Mouse (Mus musculus): ENCODE measurements around the gene Nol9. TPM values are rescaled to one million over a fixed set of nuclear protein-coding genes. Genes with fewer than 3 reads are reported as not detected.

The Nol9 gene
- polyA plus RNA-seq, 1 experiment from 2014 or later: 30.3 TPM

DNA sequence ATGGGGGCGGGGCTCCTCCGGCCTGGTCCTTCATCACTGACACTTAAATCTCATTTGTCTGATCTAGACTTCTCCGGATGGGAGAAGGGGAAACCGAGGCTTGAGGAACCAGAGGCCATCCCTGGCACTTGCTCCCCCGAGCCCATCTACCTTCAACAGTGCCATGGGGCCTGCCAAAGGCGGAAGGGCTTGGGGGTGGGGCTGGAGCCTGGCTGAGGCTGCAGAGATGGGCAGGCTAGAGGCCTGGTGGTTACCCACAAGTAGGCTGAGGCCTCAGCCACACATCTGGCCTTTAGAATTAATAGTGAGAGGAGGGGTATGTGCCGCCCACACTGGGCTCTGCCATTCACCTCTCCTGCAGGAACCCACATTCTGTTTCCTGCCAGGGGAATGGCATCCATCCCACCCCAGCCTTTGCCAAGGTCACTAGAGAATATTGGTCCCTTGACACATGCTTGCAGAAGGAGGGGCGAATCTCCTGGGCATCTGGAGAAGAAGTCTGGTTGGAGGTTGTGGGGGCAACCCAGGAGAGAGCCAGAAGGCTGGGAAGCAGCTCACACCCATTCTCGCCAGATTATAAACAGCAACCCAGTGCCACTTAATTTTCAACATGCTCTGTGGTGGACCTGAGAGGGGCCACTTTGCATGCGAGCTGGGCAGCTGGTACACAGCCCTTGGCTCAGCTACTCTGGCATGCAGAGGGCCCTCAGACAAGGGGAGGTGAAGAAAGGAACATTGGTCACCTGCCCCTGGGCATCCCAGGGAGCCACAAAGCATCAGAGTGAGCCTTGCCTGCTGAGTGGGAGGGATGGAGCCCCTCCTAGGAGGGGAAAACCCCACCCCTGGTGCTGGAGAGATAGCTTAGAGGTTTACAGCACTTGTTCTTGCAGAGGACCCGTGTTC is 31.6 kb downstream of the Nol9 start:
- Histone ChIP-seq H3K27me3 (no peaks in the 10 kb centered on the region), H3K9me3 (no peaks in the 10 kb centered on the region), H3K9ac (no peak overlapping the region), H3K27ac (peak overlapping the region; percentile 48), H3K4me2 (no peak overlapping the region), H3K4me3 (no peak overlapping the region), H3K4me1 (peaks cover 37% of the 10 kb centered on the region), H3K36me3 (no peaks in the 10 kb centered on the region)
- ATAC-seq (ENCODE audit: insufficient number of reproducible peaks, low FRiP score, low TSS enrichment, low read depth): no peak
- WGBS: 57% methylated on average over 11 of the region's 11 CpGs

DNA sequence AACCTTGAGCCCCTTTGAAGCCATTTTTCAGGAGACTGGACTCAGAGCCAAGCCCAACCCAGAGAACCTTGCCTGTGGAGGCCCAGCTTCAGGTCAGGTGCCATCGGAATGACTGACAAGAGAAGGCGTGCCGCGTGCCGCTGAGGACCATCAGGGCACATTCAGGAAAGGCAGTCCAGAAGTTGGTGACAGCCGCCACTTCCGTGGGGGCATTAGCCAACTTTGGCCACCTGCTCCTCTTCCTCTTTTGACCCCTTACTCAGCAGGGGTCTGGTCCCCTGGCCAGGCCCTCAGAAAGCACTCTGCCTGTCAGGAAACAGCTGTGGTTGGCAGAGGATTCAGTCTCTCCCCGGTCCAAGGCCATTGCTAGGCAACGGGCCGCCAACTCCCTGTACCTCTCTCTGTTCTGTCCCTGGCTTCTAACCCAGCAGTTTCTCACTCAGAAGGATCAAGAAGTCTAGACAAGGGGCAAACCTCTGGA is 33.0 kb downstream of the Nol9 start, which contains the start of gene Plekhg5:
Plekhg5 (plus strand) TSS at position 378 of the 481 bp plus-strand sequence.
- Histone ChIP-seq H3K27ac (peak within 1 kb of the TSS; percentile 67), H3K9ac (no peak within 1 kb of the TSS), H3K36me3 (no peaks in the 10 kb centered on the region), H3K4me1 (peaks cover 37% of the 10 kb centered on the region), H3K4me2 (0 out of 2 replicates have a peak within 1 kb of the TSS, but pooled peaks have one; percentile 14), H3K27me3 (no peaks in the 10 kb centered on the region), H3K4me3 (no peak within 1 kb of the TSS), H3K9me3 (no peaks in the 10 kb centered on the region)
- 0 out of 2 replicates have a peak, but pooled peaks have one; percentile 50 for ATAC-seq (ENCODE audit: insufficient number of reproducible peaks, low FRiP score, low TSS enrichment, low read depth)
- WGBS: 64% methylated on average over 10 of the region's 10 CpGs

DNA sequence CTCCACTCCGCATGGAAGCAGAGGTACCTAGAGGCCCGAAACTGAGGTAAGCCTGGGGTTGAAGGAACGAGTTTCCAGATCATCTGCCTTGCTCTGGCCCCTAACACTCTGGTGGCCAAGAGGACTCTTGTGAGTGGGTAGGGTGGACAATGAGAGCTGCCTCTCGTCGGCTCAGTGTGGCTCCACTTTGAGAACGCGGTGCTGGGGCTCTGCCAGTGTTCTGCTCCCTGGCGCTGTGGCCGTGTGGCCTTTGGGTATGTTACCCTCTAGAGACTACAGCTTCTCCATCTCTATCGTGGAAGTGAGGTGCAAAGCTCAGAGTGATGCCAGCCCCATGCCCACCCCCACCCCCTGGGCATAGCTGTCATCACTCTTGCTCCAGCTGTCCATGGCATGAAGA is 33.5 kb downstream of the Nol9 start:
- 0 out of 2 replicates have a peak overlapping the region, but pooled peaks have one; percentile 14 for H3K4me2 ChIP-seq
- no peaks in the 10 kb centered on the region for H3K36me3 ChIP-seq
- no peak overlapping the region for H3K9ac ChIP-seq
- H3K27me3 ChIP-seq: no peaks in the 10 kb centered on the region
- H3K4me1 ChIP-seq: peaks cover 37% of the 10 kb centered on the region
- ATAC-seq (ENCODE audit: insufficient number of reproducible peaks, low FRiP score, low TSS enrichment, low read depth): no peak
- no peaks in the 10 kb centered on the region for H3K9me3 ChIP-seq
- peak overlapping the region; percentile 67 for H3K27ac ChIP-seq
- no peak overlapping the region for H3K4me3 ChIP-seq
- 69% methylated on average over 10 of the region's 10 CpGs for WGBS

DNA sequence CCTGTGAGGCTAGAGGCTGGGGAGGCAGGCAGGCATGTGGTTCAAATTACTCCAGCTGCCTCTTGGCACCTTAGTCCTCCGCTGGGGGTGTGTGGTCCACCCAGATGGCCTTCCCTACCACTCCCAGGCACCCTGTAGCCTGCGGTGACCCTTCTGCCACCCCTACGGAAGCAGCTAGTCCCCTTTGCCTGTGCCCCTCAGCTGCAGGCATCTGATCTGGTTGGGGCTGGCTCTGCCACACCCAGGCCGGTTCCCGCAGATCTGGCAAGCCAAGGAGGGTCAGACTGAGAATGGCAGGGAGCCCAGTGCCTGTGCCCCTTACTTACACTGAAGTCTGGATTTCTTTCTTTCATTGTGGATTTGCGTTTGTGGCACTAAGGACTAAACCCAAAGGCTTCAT is 34.6 kb downstream of the Nol9 start:
- ATAC-seq (ENCODE audit: insufficient number of reproducible peaks, low FRiP score, low TSS enrichment, low read depth): no peak
- Histone ChIP-seq H3K27me3 (no peaks in the 10 kb centered on the region), H3K27ac (no peak overlapping the region), H3K4me2 (no peak overlapping the region), H3K4me3 (no peak overlapping the region), H3K9ac (no peak overlapping the region), H3K4me1 (peaks cover 37% of the 10 kb centered on the region), H3K9me3 (no peaks in the 10 kb centered on the region), H3K36me3 (no peaks in the 10 kb centered on the region)
- WGBS: 54% methylated on average over 6 of the region's 6 CpGs

DNA sequence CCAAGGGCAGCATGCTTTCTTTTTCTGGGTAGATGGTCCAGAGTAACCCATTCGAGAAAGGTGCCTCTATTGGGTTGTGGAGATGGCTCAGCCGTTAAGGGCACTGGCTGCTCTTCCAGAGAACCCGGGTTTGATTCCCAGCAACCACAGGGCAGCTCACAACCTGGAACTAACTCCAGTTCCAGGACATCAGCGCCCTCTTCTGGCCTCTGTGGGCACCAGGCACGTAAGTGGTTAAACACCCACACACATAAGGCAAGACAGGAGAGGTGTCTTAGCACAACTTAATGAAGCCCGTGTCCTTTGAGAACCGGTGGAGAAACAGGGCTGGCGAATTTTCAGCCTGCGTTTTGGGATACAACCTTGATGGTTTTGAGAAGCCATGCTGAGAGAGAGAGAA is 35.4 kb downstream of the Nol9 start:
- no peak overlapping the region for H3K27ac ChIP-seq
- no peaks in the 10 kb centered on the region for H3K9me3 ChIP-seq
- 83% methylated on average over 9 of the region's 9 CpGs for WGBS
- H3K9ac ChIP-seq: no peak overlapping the region
- no peaks in the 10 kb centered on the region for H3K36me3 ChIP-seq
- no peaks in the 10 kb centered on the region for H3K27me3 ChIP-seq
- H3K4me2 ChIP-seq: no peak overlapping the region
- no peak for ATAC-seq (ENCODE audit: insufficient number of reproducible peaks, low FRiP score, low TSS enrichment, low read depth)
- H3K4me3 ChIP-seq: no peak overlapping the region
- H3K4me1 ChIP-seq: peaks cover 37% of the 10 kb centered on the region

DNA sequence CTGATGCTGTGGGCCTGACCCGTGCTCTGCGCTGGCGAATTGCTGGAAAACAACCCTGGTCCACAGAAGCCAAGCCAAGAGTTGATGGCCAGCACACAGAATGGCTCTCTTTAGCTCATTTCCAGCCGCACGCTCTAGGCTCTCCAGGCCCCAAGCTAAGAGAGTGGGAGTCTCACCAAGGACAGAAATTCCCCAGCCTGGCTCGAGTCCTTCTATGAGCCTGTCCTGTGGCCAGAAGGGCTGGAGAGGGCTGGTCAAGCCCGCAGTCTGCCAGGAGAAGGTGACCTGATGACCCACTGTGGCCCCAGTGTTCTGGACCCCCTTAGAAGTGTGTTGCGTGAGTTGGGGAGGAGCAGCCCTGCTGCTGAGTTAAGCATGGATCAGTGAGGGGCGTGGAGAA is 38.1 kb downstream of the Nol9 start:
- ATAC-seq (ENCODE audit: insufficient number of reproducible peaks, low FRiP score, low TSS enrichment, low read depth): no peak
- H3K9ac ChIP-seq: no peak overlapping the region
- no peak overlapping the region for H3K27ac ChIP-seq
- WGBS: 89% methylated on average over 9 of the region's 9 CpGs
- no peaks in the 10 kb centered on the region for H3K27me3 ChIP-seq
- no peak overlapping the region for H3K4me2 ChIP-seq
- no peak overlapping the region for H3K4me3 ChIP-seq
- H3K4me1 ChIP-seq: peaks cover 17% of the 10 kb centered on the region
- no peaks in the 10 kb centered on the region for H3K9me3 ChIP-seq
- H3K36me3 ChIP-seq: no peaks in the 10 kb centered on the region

DNA sequence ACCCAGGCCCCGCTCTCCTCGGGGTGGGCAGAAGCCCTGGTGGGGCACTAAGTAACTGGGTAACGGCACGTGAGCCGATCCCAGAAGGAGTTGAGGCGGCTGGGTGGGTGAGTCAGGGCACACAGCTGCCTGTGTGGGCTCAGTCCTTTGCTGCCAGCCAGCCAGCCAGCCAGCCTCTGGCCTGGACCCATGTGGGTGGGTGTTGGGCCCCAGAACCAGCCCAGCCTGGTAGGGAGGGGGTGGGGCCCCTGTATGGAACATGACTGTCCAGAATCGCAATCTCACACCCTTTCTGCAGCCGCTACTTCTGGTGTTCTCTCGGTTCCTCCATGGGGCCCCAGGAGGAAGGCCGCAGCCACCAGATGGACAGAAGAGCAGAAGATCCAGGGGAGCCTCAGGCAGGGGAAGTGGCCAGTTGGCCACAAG is 39.0 kb downstream of the Nol9 start:
- no peak for ATAC-seq (ENCODE audit: insufficient number of reproducible peaks, low FRiP score, low TSS enrichment, low read depth)
- no peak overlapping the region for H3K4me3 ChIP-seq
- no peaks in the 10 kb centered on the region for H3K9me3 ChIP-seq
- H3K9ac ChIP-seq: no peak overlapping the region
- 78% methylated on average over 10 of the region's 10 CpGs for WGBS
- H3K4me2 ChIP-seq: no peak overlapping the region
- peaks cover 10% of the 10 kb centered on the region for H3K4me1 ChIP-seq
- H3K36me3 ChIP-seq: no peaks in the 10 kb centered on the region
- no peak overlapping the region for H3K27ac ChIP-seq
- no peaks in the 10 kb centered on the region for H3K27me3 ChIP-seq

DNA sequence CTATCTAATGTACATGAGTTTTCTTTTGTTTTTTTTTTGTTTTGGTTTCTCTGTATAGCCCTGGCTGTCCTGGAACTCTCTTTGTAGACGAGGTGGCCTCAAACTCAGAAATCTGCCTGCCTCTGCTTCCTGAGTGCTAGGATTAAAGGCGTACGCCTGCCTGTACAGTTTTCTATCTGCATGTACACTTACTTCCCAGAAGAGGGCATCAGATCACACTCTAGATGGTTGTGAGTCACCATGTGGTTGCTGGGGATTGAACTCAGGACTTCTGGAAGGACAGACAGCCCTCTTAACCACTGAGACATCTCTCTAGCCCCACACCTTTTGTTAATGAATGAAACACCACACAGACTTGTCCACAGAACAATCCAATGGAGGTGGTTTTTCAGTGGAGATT is 40.1 kb downstream of the Nol9 start:
- 90% methylated on average over 3 of the region's 3 CpGs for WGBS
- no peak overlapping the region for H3K4me3 ChIP-seq

DNA sequence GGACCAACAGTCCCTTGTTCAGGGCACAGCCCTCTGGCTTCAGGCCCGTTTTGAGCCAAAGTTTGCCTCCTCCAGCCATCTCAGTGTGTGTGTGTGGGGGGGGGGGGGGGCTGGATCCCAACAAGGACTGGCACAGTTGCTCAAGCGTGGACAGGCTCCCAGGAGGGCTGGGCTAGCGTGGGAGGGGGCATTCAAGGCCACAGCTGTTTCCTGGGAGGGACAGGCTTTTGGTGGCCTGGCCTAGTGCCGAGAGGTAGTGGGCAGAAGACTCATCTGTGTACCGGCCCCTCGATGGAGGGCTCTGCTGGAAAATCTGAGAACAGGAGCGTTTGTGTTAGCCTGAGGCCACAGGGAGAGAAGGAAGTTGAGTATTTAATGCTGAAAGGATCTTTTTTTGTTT is 40.8 kb downstream of the Nol9 start:
- Histone ChIP-seq H3K4me2 (no peak overlapping the region), H3K4me1 (peaks cover 7% of the 10 kb centered on the region; the same call in 1 of the 2 replicates), H3K9me3 (no peaks in the 10 kb centered on the region), H3K27ac (no peak overlapping the region), H3K9ac (no peak overlapping the region), H3K27me3 (no peaks in the 10 kb centered on the region), H3K4me3 (no peak overlapping the region), H3K36me3 (no peaks in the 10 kb centered on the region)
- ATAC-seq (ENCODE audit: insufficient number of reproducible peaks, low FRiP score, low TSS enrichment, low read depth): no peak
- 47% methylated on average over 7 of the region's 7 CpGs for WGBS

More for the DNA sequence above, 40.1 kb downstream of the Nol9 start:
- Histone ChIP-seq H3K4me1 (peaks cover 6% of the 10 kb centered on the region; the same call in 1 of the 2 replicates), H3K9me3 (no peaks in the 10 kb centered on the region), H3K36me3 (no peaks in the 10 kb centered on the region), H3K9ac (no peak overlapping the region), H3K4me2 (no peak overlapping the region), H3K27me3 (no peaks in the 10 kb centered on the region), H3K27ac (no peak overlapping the region)
- ATAC-seq (ENCODE audit: insufficient number of reproducible peaks, low FRiP score, low TSS enrichment, low read depth): no peak

DNA sequence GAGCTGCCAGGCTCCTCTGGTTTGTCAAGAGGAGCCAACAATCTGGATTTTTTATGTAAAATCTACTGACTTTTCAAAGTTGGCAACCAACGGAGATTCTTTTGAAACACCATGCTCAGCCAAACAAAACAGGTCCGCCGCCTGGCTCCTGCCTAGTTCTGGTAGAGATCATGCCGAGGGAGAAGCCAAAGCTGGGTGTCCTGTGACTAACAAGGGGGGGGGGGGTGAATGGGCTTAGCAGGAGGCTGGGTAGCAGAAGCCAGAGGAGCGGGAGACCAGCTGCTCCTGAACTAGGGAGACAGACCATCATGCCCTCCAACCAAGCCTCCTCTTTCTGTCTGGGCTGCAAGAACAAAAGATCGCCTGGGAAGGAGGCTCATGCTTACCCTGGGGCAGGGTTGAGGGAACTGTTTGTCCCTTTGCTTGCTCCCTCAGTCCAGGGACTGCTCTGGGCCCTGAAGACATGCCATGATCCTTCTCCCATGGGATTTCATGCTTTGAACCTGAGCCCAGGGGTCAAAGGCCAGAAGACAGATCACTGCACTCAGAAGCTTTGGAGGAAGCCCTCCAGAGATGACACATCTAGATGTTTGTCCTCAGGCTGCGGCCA is 44.6 kb downstream of the Nol9 start:
- Histone ChIP-seq H3K4me2 (no peak overlapping the region), H3K9me3 (no peaks in the 10 kb centered on the region), H3K4me3 (no peak overlapping the region), H3K27ac (0 out of 2 replicates have a peak overlapping the region, but pooled peaks have one; percentile 2), H3K4me1 (peaks cover 27% of the 10 kb centered on the region), H3K27me3 (no peaks in the 10 kb centered on the region), H3K36me3 (0 out of 2 replicates have a peak, but pooled peaks cover under 1% of the 10 kb centered on the region), H3K9ac (no peak overlapping the region)
- ATAC-seq (ENCODE audit: insufficient number of reproducible peaks, low FRiP score, low TSS enrichment, low read depth): no peak
- WGBS: 58% methylated on average over 7 of the region's 7 CpGs

DNA sequence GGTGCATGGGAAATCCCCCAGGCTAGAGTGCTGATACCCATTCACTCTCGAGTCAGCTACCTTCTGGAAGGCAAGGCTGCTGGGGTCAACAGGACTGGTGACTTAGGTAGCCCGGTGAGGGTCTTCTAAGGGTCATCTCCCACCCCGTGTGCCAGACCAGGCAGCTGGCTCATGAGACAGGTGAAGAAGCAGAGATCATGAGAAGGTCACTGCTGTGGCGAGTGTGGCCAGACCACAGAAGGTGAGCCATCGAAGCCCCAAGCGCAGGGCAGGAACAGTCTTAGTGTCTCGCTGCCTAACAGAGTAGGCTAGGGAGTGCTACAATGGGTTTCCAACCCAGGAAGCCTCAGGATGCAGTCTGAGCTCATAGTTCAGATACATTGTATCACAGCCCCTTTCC is 45.5 kb downstream of the Nol9 start:
- no peak overlapping the region for H3K27ac ChIP-seq
- H3K4me1 ChIP-seq: peaks cover 32% of the 10 kb centered on the region
- no peak overlapping the region for H3K4me3 ChIP-seq
- no peak for ATAC-seq (ENCODE audit: insufficient number of reproducible peaks, low FRiP score, low TSS enrichment, low read depth)
- 84% methylated on average over 7 of the region's 7 CpGs for WGBS
- peaks cover 7% of the 10 kb centered on the region; the same call in 1 of the 2 replicates for H3K36me3 ChIP-seq
- H3K9me3 ChIP-seq: no peaks in the 10 kb centered on the region
- H3K4me2 ChIP-seq: no peak overlapping the region
- no peak overlapping the region for H3K9ac ChIP-seq
- no peaks in the 10 kb centered on the region for H3K27me3 ChIP-seq
